Mouse (Mus musculus): ENCODE data around the gene Ubxn1. TPM values are rescaled to one million over a fixed set of nuclear protein-coding genes. Genes with fewer than 3 reads are reported as not detected.

Gene Ubxn1
- polyA plus RNA-seq, 1 experiment: 57.9 TPM

DNA sequence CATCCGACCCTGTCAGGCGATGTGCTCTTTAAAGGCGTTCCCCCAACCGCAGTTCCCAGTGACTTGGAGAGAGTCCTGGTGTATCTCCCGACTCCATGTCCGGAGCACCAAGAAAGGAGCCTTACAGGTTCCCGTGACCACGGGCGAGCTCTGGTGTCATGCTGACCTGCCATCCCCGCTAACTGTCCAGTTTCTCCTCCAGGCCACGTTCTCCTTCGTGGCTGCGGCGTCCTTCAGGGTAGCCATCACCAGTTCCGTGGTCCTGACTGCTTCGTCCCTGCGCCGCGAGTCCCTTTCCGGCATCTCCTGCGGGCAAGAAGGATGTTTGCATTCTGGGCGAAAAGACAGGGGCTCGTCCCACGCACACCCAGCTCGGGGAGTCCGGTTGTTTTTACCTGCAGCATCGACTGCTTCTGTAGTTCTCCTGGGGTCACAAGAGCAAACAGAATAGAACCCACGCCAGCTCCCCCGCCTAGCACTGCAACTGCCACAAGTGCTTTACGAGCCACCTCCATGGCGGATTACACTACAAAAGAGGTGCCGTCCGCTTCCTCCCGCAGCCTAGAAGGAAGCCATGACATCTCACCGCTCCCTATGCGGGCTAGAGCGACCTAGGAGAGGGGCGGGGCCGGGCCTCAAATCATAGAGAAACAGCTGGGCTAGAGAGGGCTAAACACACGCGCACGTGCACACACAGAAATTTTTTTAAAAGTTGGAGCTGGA, 9.2 kb downstream of the Ubxn1 start, which contains the start of gene Uqcc3:
Uqcc3 (minus strand) TSS at position 613 of the 723 bp plus-strand sequence.
- under 1% methylated on average over 42 of the region's 42 CpGs for WGBS
- peak within 1 kb of the TSS; percentile 89 for H3K4me3 ChIP-seq (ENCODE audit: extremely low read depth, insufficient read depth, insufficient read length)
- DNase-seq (ENCODE audit: low read depth in 1 of 2, low spot score in 2 of 2): peak; percentile 81 to 87
- no peaks in the 10 kb centered on the region for H3K27me3 ChIP-seq (ENCODE audit: control insufficient read depth, insufficient read depth, low read length)
- TF ChIP-seq POLR2A (IDR thresholded peaks at IDR 0.05; ENCODE audit: low read depth, low read length): peak; percentile 85
- TF ChIP-seq CTCF (IDR thresholded peaks at IDR 0.05; ENCODE audit: extremely low read depth, insufficient read depth, insufficient read length, insufficient replicate concordance): no peak
- no peaks in the 10 kb centered on the region; the same call in 1 of the 2 replicates for H3K4me1 ChIP-seq (ENCODE audit: control insufficient read depth, insufficient read depth, insufficient read length)
- H3K27ac ChIP-seq (ENCODE audit: insufficient read depth, low read length): peak within 1 kb of the TSS; percentile 69
- peaks cover 2% of the 10 kb centered on the region; the same call in 1 of the 2 replicates for H3K36me3 ChIP-seq (ENCODE audit: control insufficient read depth, insufficient read depth, low read length)

DNA sequence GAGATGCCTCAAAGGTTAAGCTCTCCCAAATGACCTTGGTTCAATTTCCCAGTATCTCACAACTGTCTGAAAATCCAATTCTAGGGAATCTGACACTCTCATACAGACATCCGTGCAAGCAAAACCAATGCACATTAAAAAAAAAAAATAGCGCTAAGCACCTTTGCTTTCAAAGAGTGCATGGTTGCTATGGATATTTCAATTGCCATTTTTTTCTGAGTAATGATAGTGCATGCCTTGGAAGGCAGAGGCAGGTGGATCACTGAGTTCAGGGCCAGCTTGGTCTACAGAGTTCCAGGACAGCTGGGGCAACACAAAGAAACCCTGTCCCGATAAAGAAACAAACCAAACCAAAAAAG, 9.7 kb downstream of the Ubxn1 start:
- Histone ChIP-seq H3K4me3 (ENCODE audit: extremely low read depth, insufficient read depth, insufficient read length) (peak overlapping the region; percentile 89), H3K27ac (ENCODE audit: insufficient read depth, low read length) (no peak overlapping the region)
- no peak for DNase-seq (ENCODE audit: low read depth in 1 of 2, low spot score in 2 of 2)

DNA sequence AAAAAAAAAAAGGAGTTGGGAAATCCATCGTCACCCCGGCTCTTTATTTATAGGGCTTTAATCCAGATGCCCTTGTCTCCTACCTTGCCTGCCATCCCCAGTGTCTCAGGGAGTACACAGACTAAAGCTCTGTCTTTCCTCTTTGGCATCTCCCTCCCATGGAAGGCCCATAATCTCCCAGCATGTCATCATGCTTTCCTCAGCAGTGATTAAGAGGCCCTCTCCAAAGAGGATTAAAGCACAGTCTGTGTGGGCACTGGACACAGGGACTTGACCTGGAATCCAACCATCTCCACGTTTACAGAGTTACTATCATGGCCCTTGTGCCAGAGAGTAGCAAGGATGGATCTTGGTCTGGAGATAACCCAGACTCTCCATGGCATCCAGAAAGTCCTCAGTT, 12.3 kb downstream of the Ubxn1 start, which contains the start of the genes Lbhd1 and Gm49403:
Lbhd1 (plus strand) TSS at position 117 of the 400 bp plus-strand sequence.
Gm49403 (plus strand) TSS at position 315 of the 400 bp plus-strand sequence.
- no peak within 1 kb of the TSS for H3K27ac ChIP-seq (ENCODE audit: insufficient read depth, low read length)
- no peaks in the 10 kb centered on the region for H3K36me3 ChIP-seq (ENCODE audit: control insufficient read depth, insufficient read depth, low read length)
- WGBS: 93% methylated on average over 3 of the region's 3 CpGs
- H3K4me1 ChIP-seq (ENCODE audit: control insufficient read depth, insufficient read depth, insufficient read length): peaks cover 5% of the 10 kb centered on the region; the same call in 1 of the 2 replicates
- no peak within 1 kb of the TSS for H3K4me3 ChIP-seq (ENCODE audit: extremely low read depth, insufficient read depth, insufficient read length)
- no peak for DNase-seq (ENCODE audit: low read depth in 1 of 2, low spot score in 2 of 2)
- no peaks in the 10 kb centered on the region for H3K27me3 ChIP-seq (ENCODE audit: control insufficient read depth, insufficient read depth, low read length)
- TF ChIP-seq CTCF (IDR thresholded peaks at IDR 0.05; ENCODE audit: extremely low read depth, insufficient read depth, insufficient read length, insufficient replicate concordance): no peak
- no peak for TF ChIP-seq POLR2A (IDR thresholded peaks at IDR 0.05; ENCODE audit: low read depth, low read length)

More for the DNA sequence above, 9.7 kb downstream of the Ubxn1 start:
- Histone ChIP-seq H3K27me3 (ENCODE audit: control insufficient read depth, insufficient read depth, low read length) (no peaks in the 10 kb centered on the region), H3K36me3 (ENCODE audit: control insufficient read depth, insufficient read depth, low read length) (peaks cover 1% of the 10 kb centered on the region; the same call in 1 of the 2 replicates), H3K4me1 (ENCODE audit: control insufficient read depth, insufficient read depth, insufficient read length) (no peaks in the 10 kb centered on the region; the same call in 1 of the 2 replicates)
- WGBS: 2% methylated on average over 3 of the region's 3 CpGs
- TF ChIP-seq POLR2A (IDR thresholded peaks at IDR 0.05; ENCODE audit: low read depth, low read length) (no peak), CTCF (IDR thresholded peaks at IDR 0.05; ENCODE audit: extremely low read depth, insufficient read depth, insufficient read length, insufficient replicate concordance) (no peak)

DNA sequence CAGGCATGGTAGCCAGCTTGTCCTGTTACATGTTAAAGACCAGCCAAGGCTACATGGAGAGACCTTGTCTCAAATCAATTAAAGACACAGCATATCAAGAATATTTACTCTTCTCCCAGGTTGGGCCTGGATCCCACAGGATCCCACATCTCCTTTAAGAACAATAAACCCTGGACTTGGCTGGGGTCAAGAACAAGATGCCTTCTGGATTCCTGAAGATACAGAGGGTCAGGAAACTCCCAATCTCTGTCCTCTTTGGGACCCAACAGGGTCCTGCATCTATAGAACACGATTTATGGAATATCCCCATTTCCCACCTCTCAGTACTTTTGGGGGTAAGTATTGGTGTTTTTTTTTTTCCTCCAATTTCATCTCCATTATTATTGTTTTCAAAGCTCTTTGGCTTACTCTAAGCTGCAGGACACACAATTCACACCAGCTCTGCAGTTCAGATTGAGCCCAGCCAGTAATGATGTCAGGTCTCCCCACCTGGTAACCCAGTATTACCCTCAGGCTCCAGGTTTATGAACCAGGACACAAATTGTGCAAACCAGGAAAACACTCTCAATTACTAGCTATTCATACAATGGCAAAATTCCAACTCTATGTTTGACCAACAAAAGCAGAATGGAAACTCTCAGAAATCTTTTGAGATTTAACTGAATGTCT, 15.8 kb downstream of the Ubxn1 start:
- TF ChIP-seq CTCF (IDR thresholded peaks at IDR 0.05; ENCODE audit: extremely low read depth, insufficient read depth, insufficient read length, insufficient replicate concordance) (no peak), POLR2A (IDR thresholded peaks at IDR 0.05; ENCODE audit: low read depth, low read length) (no peak)
- no peaks in the 10 kb centered on the region for H3K27me3 ChIP-seq (ENCODE audit: control insufficient read depth, insufficient read depth, low read length)
- H3K36me3 ChIP-seq (ENCODE audit: control insufficient read depth, insufficient read depth, low read length): peaks cover 6% of the 10 kb centered on the region
- H3K27ac ChIP-seq (ENCODE audit: insufficient read depth, low read length): no peak overlapping the region
- no peak for DNase-seq (ENCODE audit: low read depth in 1 of 2, low spot score in 2 of 2)
- H3K4me3 ChIP-seq (ENCODE audit: extremely low read depth, insufficient read depth, insufficient read length): no peak overlapping the region
- 73% methylated on average over 1 of the region's 1 CpGs for WGBS
- H3K4me1 ChIP-seq (ENCODE audit: control insufficient read depth, insufficient read depth, insufficient read length): 0 out of 2 replicates have a peak, but pooled peaks cover 5% of the 10 kb centered on the region

DNA sequence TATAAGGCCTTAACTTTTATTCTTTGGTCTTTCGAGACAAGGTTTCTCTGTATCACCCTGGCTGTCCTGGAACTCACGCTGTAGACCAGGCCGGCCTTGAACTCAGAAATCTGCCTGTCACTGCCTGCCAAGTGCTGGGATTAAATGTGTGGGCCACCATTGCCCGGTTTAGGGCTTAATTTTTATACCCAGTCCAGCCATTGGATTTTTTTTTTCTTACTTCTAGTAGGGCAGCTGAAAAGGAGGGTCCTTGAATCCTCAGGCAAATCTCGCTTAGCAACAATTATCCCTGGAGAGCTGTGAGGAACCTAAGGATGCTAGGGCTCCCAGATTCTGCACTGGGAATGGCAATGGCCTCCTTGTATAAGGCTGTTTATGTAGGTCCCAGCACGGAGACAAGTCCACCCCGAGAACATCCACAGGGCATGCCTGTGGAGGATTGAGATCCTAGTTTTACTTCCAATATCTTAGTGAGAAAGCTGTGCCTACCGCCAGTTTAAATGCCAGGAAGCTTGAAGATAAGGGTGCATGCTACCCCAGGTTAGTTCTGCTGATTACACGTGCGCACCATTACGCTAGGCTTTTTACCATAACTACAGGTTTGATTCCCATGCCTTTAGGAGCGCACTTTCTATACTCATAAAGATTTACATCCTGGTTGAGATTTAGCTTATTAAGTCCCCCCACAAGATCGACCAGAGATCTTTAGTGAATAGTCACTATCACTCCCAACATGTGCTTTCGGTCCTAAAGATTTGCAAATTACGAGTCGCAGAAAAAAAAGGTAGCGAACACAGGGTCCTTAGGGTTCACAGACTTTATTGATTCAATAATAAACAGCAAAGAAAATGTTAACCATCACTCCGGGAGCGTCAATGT, 16.5 kb downstream of the Ubxn1 start:
- Histone ChIP-seq H3K27me3 (ENCODE audit: control insufficient read depth, insufficient read depth, low read length) (no peaks in the 10 kb centered on the region), H3K4me1 (ENCODE audit: control insufficient read depth, insufficient read depth, insufficient read length) (0 out of 2 replicates have a peak, but pooled peaks cover 5% of the 10 kb centered on the region), H3K36me3 (ENCODE audit: control insufficient read depth, insufficient read depth, low read length) (peaks cover 6% of the 10 kb centered on the region), H3K27ac (ENCODE audit: insufficient read depth, low read length) (peak overlapping the region; percentile 83), H3K4me3 (ENCODE audit: extremely low read depth, insufficient read depth, insufficient read length) (peak overlapping the region; percentile 75)
- DNase-seq (ENCODE audit: low read depth in 1 of 2, low spot score in 2 of 2): no peak
- WGBS: 24% methylated on average over 19 of the region's 19 CpGs
- TF ChIP-seq CTCF (IDR thresholded peaks at IDR 0.05; ENCODE audit: extremely low read depth, insufficient read depth, insufficient read length, insufficient replicate concordance): no peak
- TF ChIP-seq POLR2A (IDR thresholded peaks at IDR 0.05; ENCODE audit: low read depth, low read length): no peak
